Mouse (Mus musculus): ENCODE data around the gene Ly9. TPM values are rescaled to one million over a fixed set of nuclear protein-coding genes. Genes with fewer than 3 reads are reported as not detected.

Ly9 gene
- total RNA-seq, 2 experiments from 2014 or later: 0.26 to 0.66 TPM

Small RNAs within 50 kb of the gene (microRNA-seq; reads per million reads assigned to microRNA genes)
- 0 reads per million in 2 experiments for gene Mir7683

Other genes starting within 250 kb of the Ly9 start
- under 1 TPM in 1 of 2 experiments, not detected in 1; 0.17 TPM for gene Klhdc9, start 246.6 kb downstream of the Ly9 start, total RNA-seq (2021)
- under 1 TPM; 0.14 to 0.15 TPM for gene Nectin4, start 237.3 kb downstream of the Ly9 start, total RNA-seq (2021)
- 1 to 10 TPM; 2.3 to 4.5 TPM for gene Arhgap30, start 218.5 kb downstream of the Ly9 start, total RNA-seq (2021)
- gene Usf1, start 196.1 kb downstream of the Ly9 start, total RNA-seq (2021): 10 to 100 TPM; 42.3 to 46.1 TPM
- 1 to 10 TPM; 2.2 to 2.5 TPM for gene Tstd1, start 188.5 kb downstream of the Ly9 start, total RNA-seq (2021)
- 10 to 100 TPM; 46.3 to 48.9 TPM for gene F11r, start 169.9 kb downstream of the Ly9 start, total RNA-seq (2021)
- 1 to 10 TPM; 2.8 to 3.2 TPM for gene Alyref2, start 103.9 kb downstream of the Ly9 start, total RNA-seq (2021)
- gene Itln1, start 72.1 kb downstream of the Ly9 start, total RNA-seq (2021): not detected
- under 1 TPM; 0.38 to 0.41 TPM for gene Cd244a, start 48.2 kb downstream of the Ly9 start, total RNA-seq (2021)
- under 1 TPM in 1 of 2 experiments, not detected in 1; 0.15 TPM for gene Slamf7, start 45.6 kb upstream of the Ly9 start, total RNA-seq (2021)
- 1 to 10 TPM; 1.6 to 2.3 TPM for gene Cd48, start 74.6 kb upstream of the Ly9 start, total RNA-seq (2021)
- gene Slamf1, start 159.7 kb upstream of the Ly9 start, total RNA-seq (2021): 1 to 10 TPM in 1 of 2 experiments, under 1 TPM in 1; 0.38 to 1.3 TPM
- 1 to 10 TPM; 2.9 to 3.1 TPM for gene Cd84, start 232.3 kb upstream of the Ly9 start, total RNA-seq (2021)